Mouse (Mus musculus): Measurements from ENCODE around the gene Pias3. TPM values are rescaled to one million over a fixed set of nuclear protein-coding genes. Genes with fewer than 3 reads are reported as not detected.
A peak's percentile ranks its signal among the peaks of the same experiment; 100 is the strongest.
"Not testable (repeated sequence)": the region's sequence is repeated elsewhere in the genome, so short reads cannot be mapped to it uniquely, and the experiment has no call there.

The Pias3 gene
- 10 to 100 TPM; 30.8 to 41.5 TPM for polyA plus RNA-seq (2017; shearing (Covaris generic))

DNA sequence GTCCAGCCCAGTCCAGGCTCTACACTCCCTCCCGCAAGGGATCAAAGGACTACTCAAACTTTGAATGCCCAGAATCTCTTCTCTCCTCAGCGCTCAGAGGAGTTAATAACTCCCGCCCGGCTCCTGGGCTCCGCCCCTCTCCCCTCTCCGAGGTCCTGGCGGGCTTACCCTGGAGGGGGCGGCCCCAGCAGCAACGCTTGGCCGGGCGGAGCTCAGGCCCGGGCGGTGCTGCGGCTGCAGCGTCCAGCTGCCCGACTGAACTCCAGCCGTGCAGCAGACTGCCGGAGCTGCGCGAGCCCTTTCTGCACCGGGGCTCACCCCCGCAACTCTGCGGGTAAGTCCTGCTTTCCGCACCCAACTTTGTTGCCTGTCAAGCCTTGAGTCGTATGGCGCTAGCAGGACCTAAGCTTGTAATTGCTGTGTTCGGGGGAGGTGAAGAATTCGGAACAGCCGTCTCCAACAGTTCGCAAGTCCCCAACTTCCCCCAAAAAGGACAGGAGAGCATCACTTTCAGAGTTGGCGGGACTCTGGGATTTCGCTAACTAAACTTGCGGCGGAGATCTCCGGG lies at the start of gene Pias3:
Pias3 (plus strand) TSS at position 187 of the 568 bp plus-strand sequence.
- ATAC-seq, result peak; percentile 31

- ATAC-seq, result no peak
These were observed 48.8 kb upstream of the Pias3 start for GRCm38 (mm10) chr3:96647365-96647764.

- ATAC-seq, result no peak
These were observed 35.3 kb upstream of the Pias3 start for GRCm38 (mm10) chr3:96660901-96661300.

- no peak for ATAC-seq
These were observed 33.4 kb upstream of the Pias3 start for GRCm38 (mm10) chr3:96662731-96663316.

GRCm38 (mm10) chr3:96663432-96664239 lies 32.5 kb upstream of the Pias3 start:
- peak; percentile 36 for ATAC-seq

DNA sequence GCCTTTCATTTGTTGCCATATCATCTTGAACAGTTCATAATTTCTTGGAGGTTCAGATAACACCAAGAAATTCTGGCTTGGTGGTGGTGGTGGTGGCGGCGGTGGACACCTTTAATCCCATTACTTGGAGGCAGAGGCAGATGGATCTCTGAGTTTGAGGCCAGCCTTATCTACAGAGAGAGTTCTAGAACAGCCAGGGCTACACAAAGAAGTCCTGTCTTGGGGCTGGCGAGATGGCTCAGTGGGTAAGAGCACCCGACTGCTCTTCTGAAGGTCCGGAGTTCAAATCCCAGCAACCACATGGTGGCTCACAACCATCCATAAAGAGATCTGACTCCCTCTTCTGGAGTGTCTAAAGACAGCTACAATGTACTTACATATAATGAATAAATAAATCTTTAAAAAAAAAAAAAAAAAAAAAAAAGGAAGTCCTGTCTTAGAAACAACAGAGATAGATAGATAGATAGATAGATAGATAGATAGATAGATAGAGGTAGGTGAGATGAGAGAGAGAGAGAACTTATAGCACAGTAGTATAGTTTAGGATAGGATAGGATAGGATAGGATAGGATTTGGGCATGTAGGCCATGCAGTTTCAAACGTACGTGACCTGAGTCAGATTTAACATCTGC lies 30.3 kb upstream of the Pias3 start:
- not testable (repeated sequence) for ATAC-seq

GRCm38 (mm10) chr3:96666916-96667315 lies 29.3 kb upstream of the Pias3 start:
- no peak for ATAC-seq

DNA sequence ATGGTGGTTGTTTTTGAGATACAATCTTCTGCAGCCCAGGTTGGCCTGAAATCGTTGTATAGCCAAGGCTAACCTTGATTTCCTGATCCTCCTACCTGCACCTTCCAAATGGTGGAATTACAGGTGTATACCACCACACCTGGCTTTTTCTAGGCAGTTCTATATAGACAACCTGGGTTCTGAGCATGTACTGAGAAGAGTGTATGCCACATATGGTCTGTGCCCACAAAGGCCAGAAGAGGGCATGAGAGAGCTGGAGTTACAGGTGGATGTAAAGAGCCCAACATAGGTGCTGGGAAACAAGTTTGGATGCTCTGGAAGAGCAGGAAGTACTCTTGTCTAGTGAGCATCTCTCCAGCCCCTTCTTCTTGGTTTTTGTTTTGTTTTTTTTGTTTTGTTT lies 28.9 kb upstream of the Pias3 start:
- ATAC-seq, result no peak

DNA sequence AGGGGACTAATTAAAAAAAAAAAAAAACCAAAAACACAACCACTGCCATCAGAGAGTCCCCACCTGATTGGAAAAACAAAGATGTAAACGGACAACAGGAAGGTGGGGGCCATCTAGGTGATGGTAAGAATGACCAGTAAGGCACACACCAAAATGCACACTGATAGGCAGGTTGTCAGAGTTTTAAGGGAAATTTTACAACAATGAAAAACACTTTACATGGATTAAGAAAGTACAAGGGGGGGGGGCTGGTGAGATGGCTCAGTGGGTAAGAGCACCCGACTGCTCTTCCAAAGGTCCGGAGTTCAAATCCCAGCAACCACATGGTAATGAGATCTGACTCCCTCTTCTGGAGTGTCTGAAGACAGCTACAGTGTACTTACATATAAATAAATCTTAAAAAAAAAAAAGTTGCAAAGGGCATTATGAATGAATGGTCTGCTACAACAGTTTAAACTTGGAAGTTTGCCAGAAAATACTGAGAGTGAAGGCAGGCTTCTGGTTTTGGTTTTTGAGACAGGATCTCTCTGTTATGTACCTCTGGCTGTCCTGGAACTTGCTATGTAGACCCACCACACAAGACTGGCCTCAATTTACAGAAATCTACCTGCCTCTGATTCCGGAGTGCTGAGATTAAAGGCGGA lies 27.6 kb upstream of the Pias3 start:
- ATAC-seq, result no peak

- peak; percentile 96 for ATAC-seq
These were observed 26.3 kb upstream of the Pias3 start, which contains the start of gene Ankrd35 for GRCm38 (mm10) chr3:96669727-96670468. TSS of gene Ankrd35 (plus strand) at chr3:96670131.

GRCm38 (mm10) chr3:96671519-96671918 lies 24.7 kb upstream of the Pias3 start:
- no peak for ATAC-seq

GRCm38 (mm10) chr3:96673514-96673913 lies 22.7 kb upstream of the Pias3 start:
- no peak for ATAC-seq

DNA sequence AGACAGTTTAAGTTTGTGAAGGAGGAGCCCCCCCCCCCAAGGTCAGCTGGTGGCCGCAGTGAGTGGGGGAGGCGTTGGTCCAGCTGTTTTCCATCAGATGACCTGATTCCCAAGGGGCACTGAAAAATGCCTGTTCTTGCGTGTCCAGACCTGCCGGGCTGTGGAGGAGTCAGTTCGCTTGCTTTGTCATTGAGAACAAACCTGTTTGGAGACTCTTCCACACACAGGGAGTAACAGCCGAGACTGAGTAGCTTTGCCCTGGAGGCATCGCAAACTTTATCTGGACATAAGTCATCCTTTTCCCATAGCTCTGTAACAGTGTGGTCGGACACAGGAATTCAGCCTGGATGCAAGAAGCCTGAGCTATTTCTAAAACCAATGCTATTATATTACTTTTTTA lies 21.7 kb upstream of the Pias3 start:
- no peak for ATAC-seq

DNA sequence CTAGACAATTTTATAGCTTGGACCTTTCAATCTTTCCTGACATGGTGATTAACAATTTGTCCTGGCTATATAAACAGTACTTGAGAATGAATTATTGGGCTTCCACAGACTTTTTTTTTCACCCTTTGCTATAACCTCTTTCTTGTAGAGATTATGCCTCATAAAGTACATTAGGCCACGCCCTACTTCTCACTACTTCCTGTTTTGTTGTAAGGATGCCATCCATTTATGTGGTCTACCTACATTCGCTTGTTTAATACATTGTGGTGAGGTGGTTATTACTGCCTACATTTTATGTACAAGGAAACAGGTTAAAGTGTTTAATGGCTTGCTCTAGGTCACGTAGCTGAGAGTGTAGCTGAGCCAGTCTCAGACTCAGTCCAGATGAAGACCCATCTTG lies 21.0 kb upstream of the Pias3 start:
- ATAC-seq, result peak; percentile 79

GRCm38 (mm10) chr3:96675690-96676089 lies 20.5 kb upstream of the Pias3 start:
- peak; percentile 43 for ATAC-seq

GRCm38 (mm10) chr3:96678456-96678855 lies 17.7 kb upstream of the Pias3 start:
- ATAC-seq, result no peak

DNA sequence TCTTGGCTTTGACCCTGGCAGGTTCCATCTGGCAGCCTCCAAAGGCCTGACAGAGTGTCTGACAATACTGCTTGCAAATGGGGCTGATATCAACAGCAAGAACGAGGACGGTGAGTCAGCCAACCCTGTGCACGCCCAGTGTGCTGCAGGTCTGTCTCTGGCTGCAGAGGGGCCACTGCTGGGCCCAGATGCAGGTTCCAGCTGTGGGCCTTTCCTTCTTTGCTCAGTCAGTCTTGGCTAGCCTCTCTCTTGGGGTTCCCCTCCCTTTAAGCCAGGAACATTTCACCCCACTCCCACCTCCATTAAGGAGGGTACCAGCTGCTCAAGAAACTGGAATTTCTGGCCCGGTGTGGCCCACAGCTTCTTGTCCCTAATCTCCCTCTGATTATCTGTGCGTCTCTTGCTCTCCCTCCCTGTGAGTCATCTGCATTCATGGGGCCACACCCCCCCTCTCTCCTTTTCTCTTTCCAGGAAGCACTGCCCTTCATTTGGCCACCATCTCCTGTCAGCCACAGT lies 17.0 kb upstream of the Pias3 start:
- no peak for ATAC-seq

DNA sequence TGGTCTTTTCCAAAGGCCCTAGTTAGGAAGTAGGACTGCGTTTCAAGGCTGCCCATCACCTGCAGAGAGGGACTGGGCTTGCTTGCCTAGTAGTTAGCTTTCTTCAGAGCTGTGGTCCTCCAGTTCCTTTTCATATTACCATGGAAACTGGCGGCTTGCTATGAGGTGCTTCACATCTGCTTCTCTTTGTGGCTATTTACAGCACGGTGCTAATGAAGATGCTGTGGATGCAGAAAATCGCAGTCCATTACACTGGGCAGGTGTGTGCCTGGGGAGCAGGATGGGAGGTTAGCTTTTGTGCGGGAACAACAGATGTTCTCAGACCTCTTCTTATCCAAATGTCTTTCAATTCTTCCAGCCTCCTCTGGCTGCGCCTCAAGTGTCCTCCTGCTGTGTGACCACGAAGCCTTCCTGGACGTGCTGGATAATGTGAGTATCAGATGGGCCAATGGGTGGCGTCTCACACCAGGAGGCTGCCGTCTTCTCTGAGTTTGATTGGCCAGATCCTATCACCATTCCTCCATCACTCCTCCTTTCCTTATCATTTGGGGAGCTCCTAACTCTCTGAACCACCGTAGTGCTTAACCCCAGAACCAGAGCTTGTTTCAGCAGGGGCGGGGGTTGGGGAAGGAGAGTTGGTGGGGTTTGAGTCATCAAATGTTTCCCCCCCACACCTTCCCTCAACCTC lies 15.8 kb upstream of the Pias3 start:
- ATAC-seq, result no peak

- no peak for ATAC-seq
These were observed 12.7 kb upstream of the Pias3 start for GRCm38 (mm10) chr3:96683496-96683895.

- no peak for ATAC-seq
These were observed 11.9 kb upstream of the Pias3 start for GRCm38 (mm10) chr3:96684151-96684821.

DNA sequence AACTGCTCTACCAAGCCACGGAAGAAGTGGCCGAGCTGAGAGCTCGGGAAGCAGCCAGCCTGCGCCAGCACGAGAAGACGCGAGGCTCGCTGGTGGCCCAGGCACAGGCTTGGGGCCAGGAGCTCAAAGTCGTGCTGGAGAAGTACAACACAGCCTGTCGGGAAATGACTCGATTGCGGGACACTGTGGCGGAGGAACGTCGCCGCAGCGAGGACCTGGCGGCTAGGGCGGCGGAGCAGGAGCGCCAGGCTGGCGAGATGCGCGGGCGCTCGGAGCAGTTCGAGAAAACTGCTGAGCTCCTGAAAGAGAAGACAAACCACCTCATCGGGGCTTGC lies 11.4 kb upstream of the Pias3 start:
- ATAC-seq, result no peak

Measured in activated CD4-positive, CD25-positive, alpha-beta regulatory T cell, adult 4 months (primary cell).